Mouse (Mus musculus): ENCODE data around the gene Sh3pxd2b.
A peak's percentile ranks its signal among the peaks of the same experiment; 100 is the strongest.

The Sh3pxd2b gene

GRCm38 (mm10) chr11:32373266-32374026, 25.8 kb downstream of the Sh3pxd2b start:
- no peak for DNase-seq (ENCODE audit: low spot score)

DNA sequence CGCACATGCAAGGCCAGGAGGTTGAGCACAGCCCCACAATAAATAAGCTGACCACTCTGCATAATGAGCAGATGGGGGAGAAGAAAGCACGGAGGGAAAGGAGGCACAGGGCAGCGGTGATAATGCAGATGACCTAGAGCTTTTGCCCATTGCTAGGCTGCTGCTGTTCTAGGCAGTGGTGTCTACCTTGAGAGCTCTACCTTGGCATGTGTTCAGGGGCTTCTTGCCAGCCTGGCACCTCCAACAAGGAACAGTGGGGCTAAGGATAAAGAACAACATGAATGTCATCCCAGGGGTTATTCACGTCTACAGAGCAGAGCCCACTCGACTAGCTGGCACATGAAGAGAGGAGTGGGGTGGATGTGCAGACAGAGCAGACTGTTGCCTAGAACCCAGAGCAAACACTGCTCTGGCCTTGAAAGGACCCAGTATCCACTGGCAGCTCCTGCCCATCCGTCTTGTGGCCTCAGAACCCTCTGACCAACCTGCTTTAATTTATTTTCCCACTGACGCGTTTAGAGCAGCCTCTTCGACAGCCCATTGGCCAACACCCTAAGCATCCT, 26.5 kb downstream of the Sh3pxd2b start:
- no peak for DNase-seq (ENCODE audit: low spot score)

DNA sequence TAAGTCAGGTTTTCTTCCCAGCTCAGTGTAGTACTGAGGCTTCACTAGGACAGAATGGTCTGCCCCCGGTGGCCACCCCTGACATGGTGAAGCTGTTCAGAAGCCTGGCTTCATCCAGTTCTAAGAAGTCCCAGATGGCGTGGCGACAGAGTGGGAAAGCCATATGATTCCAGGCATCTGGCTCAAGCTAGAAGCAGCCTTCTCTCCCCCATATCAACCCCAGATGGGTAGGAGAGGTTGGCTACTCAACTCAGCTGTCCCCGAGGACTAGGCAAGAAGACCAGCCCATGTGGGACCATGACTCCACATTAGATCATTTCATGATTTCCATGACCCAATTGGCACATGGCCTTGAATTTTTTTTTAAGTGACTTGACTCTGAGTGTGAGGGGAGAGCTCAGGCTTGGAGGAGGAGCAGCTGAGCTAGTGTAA, 27.5 kb downstream of the Sh3pxd2b start:
- no peak for DNase-seq (ENCODE audit: low spot score)

GRCm38 (mm10) chr11:32376086-32376485, 28.5 kb downstream of the Sh3pxd2b start:
- DNase-seq (ENCODE audit: low spot score): no peak

- DNase-seq (ENCODE audit: low spot score): no peak
Observed at GRCm38 (mm10) chr11:32379910-32380309, 32.3 kb downstream of the Sh3pxd2b start.

GRCm38 (mm10) chr11:32383341-32384134, 35.9 kb downstream of the Sh3pxd2b start:
- peak; percentile 79 for DNase-seq (ENCODE audit: low spot score)

DNA sequence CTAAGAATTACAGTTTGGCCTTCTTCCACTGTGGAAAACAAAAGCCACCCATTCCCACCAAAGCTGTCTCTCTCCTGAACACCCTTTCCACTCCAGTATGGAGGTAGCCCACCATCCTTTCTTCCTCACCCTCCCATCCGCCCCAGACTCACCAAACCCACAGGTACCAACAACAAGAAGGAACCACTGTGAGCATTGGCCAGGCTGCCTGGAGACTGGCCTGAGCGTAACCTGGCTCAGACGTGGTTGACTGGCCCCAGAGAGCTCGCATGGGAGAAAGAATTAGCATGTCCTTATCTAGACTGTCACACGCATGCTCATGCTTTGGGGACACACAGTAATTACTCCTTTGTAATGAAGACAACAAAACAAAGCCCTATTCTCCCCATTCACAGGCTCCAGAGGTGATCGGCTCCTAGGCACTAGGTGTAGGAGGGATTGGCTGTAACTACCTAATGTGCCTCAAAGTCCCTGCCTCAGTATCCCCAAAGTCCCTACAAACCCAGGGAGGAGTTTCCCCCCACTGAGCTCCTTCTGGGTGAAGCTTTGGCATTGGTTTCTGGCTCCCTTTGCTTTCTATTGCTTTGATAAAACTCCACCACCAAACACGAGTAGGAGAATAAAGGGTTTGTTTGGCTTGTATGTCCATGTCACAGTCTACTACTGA, 36.6 kb downstream of the Sh3pxd2b start:
- DNase-seq (ENCODE audit: low spot score): peak; percentile 23

DNA sequence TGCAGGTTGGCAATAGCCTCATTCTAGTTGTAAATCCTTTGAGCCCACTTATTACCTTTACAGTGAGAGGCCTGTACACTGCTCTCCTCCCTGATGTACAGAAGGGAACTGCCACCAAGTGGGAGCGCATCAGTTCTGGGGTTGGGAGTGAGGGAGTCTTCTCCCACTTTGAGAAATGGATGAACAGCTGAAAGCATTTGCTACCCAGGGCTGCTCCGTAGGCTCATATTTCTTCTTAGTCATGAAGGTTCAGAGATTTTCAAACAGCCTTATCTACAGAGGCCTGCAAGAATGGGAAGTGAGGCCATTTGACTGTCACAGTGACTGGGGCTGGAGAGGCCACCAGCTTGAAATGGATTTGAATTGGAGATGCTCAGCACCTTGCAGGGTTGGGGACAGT, 38.4 kb downstream of the Sh3pxd2b start:
- DNase-seq (ENCODE audit: low spot score): no peak

GRCm38 (mm10) chr11:32388064-32388463, 40.4 kb downstream of the Sh3pxd2b start:
- no peak for DNase-seq (ENCODE audit: low spot score)

GRCm38 (mm10) chr11:32393095-32393494, 45.5 kb downstream of the Sh3pxd2b start:
- DNase-seq (ENCODE audit: low spot score): no peak

- DNase-seq (ENCODE audit: low spot score): no peak
Observed at GRCm38 (mm10) chr11:32395791-32396190, 48.2 kb downstream of the Sh3pxd2b start.

DNA sequence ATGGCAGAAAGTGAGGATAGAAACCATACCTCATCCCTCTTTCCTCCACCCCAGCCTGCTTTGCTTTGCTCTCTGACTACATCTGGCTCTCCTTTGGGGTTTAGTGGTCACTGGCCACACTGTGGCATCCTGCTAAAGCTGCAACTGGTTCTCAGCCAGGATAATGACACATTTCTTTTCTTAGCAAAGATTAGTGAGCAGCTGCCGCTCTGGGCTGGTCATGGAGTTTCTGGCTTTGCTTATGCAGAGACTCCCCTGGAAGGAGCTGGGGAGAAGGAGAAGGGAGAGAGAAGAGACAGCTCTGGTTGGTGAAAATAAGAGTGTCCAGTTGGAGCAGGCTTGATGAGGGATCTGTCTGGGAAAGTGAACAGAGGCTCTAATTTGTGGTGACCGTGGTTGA, 50.8 kb downstream of the Sh3pxd2b start:
- DNase-seq (ENCODE audit: low spot score): no peak

GRCm38 (mm10) chr11:32399261-32399660, 51.6 kb downstream of the Sh3pxd2b start:
- DNase-seq (ENCODE audit: low spot score): no peak

DNA sequence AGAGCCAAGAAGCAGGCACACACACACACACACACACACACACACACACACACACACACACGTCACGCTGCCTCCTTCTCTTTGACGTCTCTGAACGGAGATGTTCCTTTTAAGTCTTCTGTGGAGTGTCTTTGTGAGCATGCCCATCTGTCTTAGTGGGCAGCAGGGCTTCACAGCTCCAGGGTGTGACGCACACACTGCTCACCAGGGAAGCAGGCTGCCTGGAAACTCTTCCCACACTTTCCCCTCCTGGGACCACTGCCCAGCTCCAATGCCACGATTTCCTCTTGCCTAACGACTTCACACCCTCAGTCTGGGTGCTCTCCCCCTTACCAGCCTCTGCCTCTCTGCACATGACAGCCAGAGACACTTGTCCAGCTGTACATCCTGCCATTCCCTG, 55.1 kb downstream of the Sh3pxd2b start:
- no peak for DNase-seq (ENCODE audit: low spot score)

GRCm38 (mm10) chr11:32404708-32405107, 57.1 kb downstream of the Sh3pxd2b start:
- DNase-seq (ENCODE audit: low spot score): no peak

GRCm38 (mm10) chr11:32407863-32408262, 60.2 kb downstream of the Sh3pxd2b start:
- DNase-seq (ENCODE audit: low spot score): no peak

DNA sequence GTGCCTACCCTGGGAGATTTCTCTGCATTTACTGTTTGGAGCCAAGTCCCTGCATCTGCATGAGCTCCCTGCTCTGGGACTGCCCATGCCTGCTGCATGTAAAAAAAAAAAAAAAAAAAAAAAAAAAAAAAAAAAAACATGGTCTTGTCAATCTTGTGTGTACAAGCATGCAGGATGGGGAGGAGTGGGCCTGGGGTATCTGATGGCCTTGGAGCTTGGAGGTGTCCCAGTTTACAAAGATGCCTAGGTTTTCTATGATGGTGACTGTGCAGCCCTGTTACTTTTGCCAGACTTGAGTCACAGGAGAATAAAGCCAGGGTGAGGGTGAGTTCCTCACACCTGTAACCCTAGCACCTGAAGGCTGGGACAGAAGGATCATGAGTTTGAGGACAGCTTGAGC, 61.4 kb downstream of the Sh3pxd2b start:
- no peak for DNase-seq (ENCODE audit: low spot score)

DNA sequence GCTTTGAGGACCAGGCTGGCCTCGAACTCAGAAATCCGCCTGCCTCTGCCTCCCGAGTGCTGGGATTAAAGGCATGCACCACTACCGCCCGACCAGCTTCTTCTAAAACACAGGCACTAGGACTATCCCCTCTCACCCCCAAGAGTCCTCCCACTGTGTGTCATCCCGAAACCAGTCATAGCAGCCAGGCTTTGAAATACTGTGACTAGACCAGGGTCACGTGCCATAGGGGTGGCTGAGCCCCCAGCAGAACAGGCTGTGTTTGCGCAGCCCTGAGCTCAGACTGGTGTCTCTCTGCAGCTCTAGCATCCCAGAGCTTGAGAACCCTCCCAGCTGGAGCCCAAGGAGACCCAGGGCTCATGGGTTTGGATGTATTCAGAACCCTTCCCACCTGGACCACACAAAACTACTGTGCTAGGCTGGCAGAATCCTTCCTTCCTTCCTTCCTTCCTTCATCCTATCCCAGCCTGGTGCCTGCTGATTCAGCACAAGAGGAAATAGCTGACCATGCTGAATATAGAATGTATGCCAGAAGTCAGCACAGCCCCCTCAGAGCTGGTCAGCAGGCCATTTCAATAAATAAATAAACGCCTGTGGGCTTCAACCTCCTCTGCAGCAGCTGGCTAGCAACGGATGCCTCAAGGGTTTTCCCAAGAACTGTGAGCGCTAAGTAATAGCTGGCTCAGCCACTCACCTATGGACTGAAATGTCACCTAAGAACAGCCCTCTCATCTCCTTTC, 62.4 kb downstream of the Sh3pxd2b start:
- DNase-seq (ENCODE audit: low spot score): no peak

- no peak for DNase-seq (ENCODE audit: low spot score)
Observed at GRCm38 (mm10) chr11:32420001-32420400, 72.4 kb downstream of the Sh3pxd2b start.

DNA sequence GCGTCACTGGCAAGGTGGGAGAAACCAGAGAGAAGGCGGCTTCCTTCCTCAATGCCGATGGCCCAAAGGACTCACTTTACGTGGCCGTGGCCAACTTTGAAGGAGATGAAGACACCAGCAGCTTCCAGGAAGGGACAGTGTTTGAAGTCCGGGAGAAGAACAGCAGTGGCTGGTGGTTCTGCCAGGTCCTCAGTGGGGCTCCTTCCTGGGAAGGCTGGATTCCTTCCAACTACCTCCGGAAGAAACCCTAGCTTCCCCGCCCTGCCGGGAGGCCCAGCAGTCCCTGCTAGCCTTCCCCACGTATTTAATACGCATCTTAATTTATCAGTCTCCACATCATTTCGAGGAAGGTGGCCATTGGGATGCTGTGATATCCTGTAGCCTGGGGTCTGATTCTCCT, 75.7 kb downstream of the Sh3pxd2b start:
- DNase-seq (ENCODE audit: low spot score): no peak

DNA sequence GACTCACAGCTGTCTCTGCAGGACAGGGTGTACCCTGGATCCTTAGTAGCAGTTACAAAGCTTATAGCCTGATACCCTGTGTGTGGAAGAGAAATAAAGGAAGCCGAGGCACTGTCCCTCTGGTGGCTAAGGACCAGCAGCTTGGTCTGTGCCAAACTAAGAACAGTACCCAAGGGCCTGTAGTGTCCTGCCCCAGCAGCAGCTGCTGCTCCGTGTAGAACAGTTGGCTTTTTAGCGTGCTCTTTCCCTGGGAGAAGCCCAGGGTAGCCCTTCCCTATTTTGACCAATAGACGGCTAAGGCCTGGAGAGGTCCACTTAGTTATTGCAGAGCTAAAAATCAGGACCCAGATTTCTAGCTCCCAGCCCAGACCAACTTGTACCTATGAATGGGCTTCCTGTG, 77.0 kb downstream of the Sh3pxd2b start:
- no peak for DNase-seq (ENCODE audit: low spot score)

Data from embryo, embryonic 10 days (tissue).